Mouse (Mus musculus): ENCODE results near the gene Fxyd3. TPM values are rescaled to one million over a fixed set of nuclear protein-coding genes. Genes with fewer than 3 reads are reported as not detected.

The Fxyd3 gene
- polyA plus RNA-seq, 1 experiment = 1.9 TPM

DNA sequence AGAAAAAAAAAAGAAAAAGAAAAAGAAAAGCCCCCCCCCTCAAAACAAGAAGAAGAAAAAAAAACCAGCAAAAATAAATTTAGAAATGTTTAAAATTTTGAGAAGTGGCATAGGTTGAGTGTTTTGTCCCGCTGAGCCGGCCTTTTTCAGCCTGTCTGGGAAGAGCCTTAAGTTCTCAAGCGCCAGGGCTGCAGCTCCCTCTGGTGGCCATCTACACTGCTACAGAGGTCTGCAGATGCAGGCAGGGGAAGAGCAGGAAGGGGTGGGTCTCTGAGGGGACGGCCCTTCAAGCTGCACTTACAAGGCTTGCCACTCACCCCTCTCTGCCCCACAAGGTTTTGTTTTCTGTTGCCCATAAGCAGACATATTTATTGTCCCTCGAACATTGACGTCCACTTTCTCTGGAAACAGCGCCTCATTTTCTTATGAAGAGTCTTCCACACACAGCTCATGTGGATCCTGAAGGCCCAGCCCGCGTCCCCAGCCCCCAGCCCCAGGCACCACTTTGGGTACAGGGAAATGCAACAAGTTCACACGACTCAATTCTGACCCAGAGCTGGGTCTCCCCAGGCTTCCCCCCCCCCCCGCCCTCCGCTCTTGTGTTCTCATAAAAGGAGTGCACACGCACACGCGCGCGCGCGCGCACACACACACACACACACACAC, 21.2 kb upstream of the Fxyd3 start:
- no peaks in the 10 kb centered on the region for H3K9me3 ChIP-seq (replicated peaks; ENCODE audit: control insufficient read depth, insufficient read depth, low read length, poor library complexity, severe bottlenecking)
- H3K4me1 ChIP-seq (ENCODE audit: control insufficient read depth, insufficient read depth, low read length) = no peaks in the 10 kb centered on the region
- TF ChIP-seq CTCF (IDR thresholded peaks at IDR 0.05; ENCODE audit: low read depth, low read length) (peak; percentile 97), POLR2A (IDR thresholded peaks at IDR 0.05; ENCODE audit: insufficient read depth, low read length) (no peak), EP300 (IDR thresholded peaks at IDR 0.05; ENCODE audit: insufficient read depth, low read depth, low read length) (0 out of 2 replicates have a peak, but pooled peaks have one; percentile 30)
- H3K27ac ChIP-seq (ENCODE audit: insufficient read depth, low read length) = no peak overlapping the region
- peak overlapping the region; percentile 31 for H3K9ac ChIP-seq (ENCODE audit: low read depth, poor library complexity, severe bottlenecking)
- peak overlapping the region; percentile 51 for H3K4me3 ChIP-seq (ENCODE audit: low read depth, low read length)
- H3K27me3 ChIP-seq (ENCODE audit: control insufficient read depth, insufficient read depth, low read length, poor library complexity, severe bottlenecking) = no peaks in the 10 kb centered on the region
- H3K36me3 ChIP-seq (ENCODE audit: control insufficient read depth, insufficient read depth, low read length, poor library complexity, severe bottlenecking) = no peaks in the 10 kb centered on the region

DNA sequence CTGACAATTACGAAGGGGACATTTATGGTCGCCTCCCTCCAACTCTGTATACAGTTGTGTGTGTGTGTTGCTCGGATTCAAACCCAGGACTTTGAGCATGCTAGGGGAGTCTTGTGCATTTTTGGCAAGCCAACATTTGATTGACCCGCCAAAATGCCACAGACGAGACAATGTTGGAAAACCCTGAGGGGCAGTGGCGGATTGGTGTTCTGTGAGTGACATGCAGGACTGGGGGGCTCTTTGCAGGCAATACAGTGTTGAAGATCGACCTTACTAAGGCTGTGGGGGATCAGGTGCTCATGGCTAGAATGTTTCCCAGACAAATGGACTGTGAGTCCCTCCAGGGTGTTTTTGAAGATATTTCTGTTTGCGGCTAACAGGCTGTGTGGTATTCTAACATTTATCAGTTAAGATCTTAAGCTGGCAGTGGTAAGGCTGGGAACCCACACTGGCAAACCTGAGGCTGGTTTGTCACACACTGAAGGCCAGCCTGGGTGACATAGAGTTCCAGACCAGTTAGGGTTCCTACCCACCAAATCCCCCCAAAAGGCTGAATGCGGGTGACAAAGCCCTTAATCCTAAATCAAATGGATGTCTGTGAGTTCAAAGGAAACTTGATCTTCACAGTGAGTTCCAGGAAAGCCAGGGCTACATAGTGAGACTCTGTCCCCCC, 20.5 kb upstream of the Fxyd3 start:
- no peaks in the 10 kb centered on the region for H3K9me3 ChIP-seq (replicated peaks; ENCODE audit: control insufficient read depth, insufficient read depth, low read length, poor library complexity, severe bottlenecking)
- H3K36me3 ChIP-seq (ENCODE audit: control insufficient read depth, insufficient read depth, low read length, poor library complexity, severe bottlenecking) = no peaks in the 10 kb centered on the region
- H3K4me3 ChIP-seq (ENCODE audit: low read depth, low read length) = no peak overlapping the region

DNA sequence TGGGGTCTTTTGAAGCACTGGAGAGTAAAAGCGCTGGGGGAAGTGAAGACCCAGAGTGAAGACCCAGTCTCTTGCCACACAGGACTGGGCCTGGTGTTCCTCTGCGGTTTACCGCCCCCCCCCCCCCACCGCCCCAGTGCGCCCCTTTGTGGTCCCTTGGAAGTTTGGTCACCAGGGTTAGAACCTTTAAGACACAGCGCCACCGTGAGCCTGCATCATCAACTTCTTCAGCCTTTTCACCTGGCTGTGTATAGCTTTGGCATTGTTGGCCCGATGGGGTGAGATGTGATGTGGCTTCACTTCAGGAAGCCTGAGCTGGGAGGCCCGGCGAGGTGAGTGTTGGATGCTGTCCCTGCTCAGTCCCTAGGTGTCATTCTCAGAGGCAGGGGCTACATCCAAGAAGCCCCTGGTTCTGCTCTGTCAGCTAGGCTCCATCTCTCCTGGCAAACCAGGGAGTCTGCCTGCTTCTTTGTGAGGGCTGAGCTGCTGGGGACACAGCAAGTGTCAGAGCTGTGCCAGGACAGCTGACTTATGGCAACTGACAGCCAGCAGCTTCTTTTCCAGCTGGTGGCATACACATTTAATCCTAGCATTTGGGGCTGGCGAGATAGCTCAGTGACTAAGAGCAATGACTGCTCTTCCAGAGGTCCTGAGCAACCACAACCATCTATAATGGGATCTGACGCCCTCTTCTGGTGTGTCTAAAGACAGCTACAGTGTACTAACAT, 18.4 kb upstream of the Fxyd3 start:
- H3K27ac ChIP-seq (ENCODE audit: insufficient read depth, low read length) = no peak overlapping the region
- no peaks in the 10 kb centered on the region for H3K4me1 ChIP-seq (ENCODE audit: control insufficient read depth, insufficient read depth, low read length)
- TF ChIP-seq POLR2A (IDR thresholded peaks at IDR 0.05; ENCODE audit: insufficient read depth, low read length) = no peak
- peak; percentile 56 for TF ChIP-seq CTCF (IDR thresholded peaks at IDR 0.05; ENCODE audit: low read depth, low read length)
- H3K9ac ChIP-seq (ENCODE audit: low read depth, poor library complexity, severe bottlenecking) = no peak overlapping the region
- H3K27me3 ChIP-seq (ENCODE audit: control insufficient read depth, insufficient read depth, low read length, poor library complexity, severe bottlenecking) = no peaks in the 10 kb centered on the region
- H3K9me3 ChIP-seq (replicated peaks; ENCODE audit: control insufficient read depth, insufficient read depth, low read length, poor library complexity, severe bottlenecking) = no peaks in the 10 kb centered on the region
- no peaks in the 10 kb centered on the region for H3K36me3 ChIP-seq (ENCODE audit: control insufficient read depth, insufficient read depth, low read length, poor library complexity, severe bottlenecking)
- no peak overlapping the region for H3K4me3 ChIP-seq (ENCODE audit: low read depth, low read length)

More for the DNA sequence above, 20.5 kb upstream of the Fxyd3 start:
- Histone ChIP-seq H3K9ac (ENCODE audit: low read depth, poor library complexity, severe bottlenecking) (no peak overlapping the region), H3K27ac (ENCODE audit: insufficient read depth, low read length) (no peak overlapping the region), H3K4me1 (ENCODE audit: control insufficient read depth, insufficient read depth, low read length) (no peaks in the 10 kb centered on the region), H3K27me3 (ENCODE audit: control insufficient read depth, insufficient read depth, low read length, poor library complexity, severe bottlenecking) (no peaks in the 10 kb centered on the region)
- TF ChIP-seq CTCF (IDR thresholded peaks at IDR 0.05; ENCODE audit: low read depth, low read length) = no peak
- TF ChIP-seq POLR2A (IDR thresholded peaks at IDR 0.05; ENCODE audit: insufficient read depth, low read length) = no peak
- no peak for TF ChIP-seq EP300 (IDR thresholded peaks at IDR 0.05; ENCODE audit: insufficient read depth, low read depth, low read length)

DNA sequence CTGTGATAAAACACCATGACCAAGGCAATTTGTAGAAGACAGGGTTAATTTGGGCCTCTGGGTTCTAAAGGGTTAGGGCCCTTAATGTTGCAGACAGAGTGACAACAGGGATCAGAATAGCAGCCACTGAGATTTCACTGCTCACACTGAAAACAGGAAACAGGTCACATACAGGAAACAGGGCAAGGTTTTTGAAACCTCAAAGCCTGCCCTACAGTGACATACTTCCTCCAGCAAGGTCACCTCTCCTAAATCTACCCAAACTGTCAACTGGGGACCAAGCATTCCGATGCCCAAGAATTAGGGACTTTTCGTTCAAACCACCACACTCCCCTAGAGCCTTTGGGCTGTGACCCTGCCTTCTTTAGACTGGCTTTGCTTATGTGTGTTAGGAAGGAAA, 13.2 kb upstream of the Fxyd3 start:
- TF ChIP-seq POLR2A (IDR thresholded peaks at IDR 0.05; ENCODE audit: insufficient read depth, low read length) (no peak), CTCF (IDR thresholded peaks at IDR 0.05; ENCODE audit: low read depth, low read length) (no peak), EP300 (IDR thresholded peaks at IDR 0.05; ENCODE audit: insufficient read depth, low read depth, low read length) (no peak)
- H3K27ac ChIP-seq (ENCODE audit: insufficient read depth, low read length) = no peak overlapping the region
- no peaks in the 10 kb centered on the region for H3K27me3 ChIP-seq (ENCODE audit: control insufficient read depth, insufficient read depth, low read length, poor library complexity, severe bottlenecking)
- H3K36me3 ChIP-seq (ENCODE audit: control insufficient read depth, insufficient read depth, low read length, poor library complexity, severe bottlenecking) = no peaks in the 10 kb centered on the region
- H3K4me1 ChIP-seq (ENCODE audit: control insufficient read depth, insufficient read depth, low read length) = no peaks in the 10 kb centered on the region
- H3K9ac ChIP-seq (ENCODE audit: low read depth, poor library complexity, severe bottlenecking) = no peak overlapping the region
- H3K9me3 ChIP-seq (replicated peaks; ENCODE audit: control insufficient read depth, insufficient read depth, low read length, poor library complexity, severe bottlenecking) = 0 out of 2 replicates have a peak, but pooled peaks cover 3% of the 10 kb centered on the region
- no peak overlapping the region for H3K4me3 ChIP-seq (ENCODE audit: low read depth, low read length)

DNA sequence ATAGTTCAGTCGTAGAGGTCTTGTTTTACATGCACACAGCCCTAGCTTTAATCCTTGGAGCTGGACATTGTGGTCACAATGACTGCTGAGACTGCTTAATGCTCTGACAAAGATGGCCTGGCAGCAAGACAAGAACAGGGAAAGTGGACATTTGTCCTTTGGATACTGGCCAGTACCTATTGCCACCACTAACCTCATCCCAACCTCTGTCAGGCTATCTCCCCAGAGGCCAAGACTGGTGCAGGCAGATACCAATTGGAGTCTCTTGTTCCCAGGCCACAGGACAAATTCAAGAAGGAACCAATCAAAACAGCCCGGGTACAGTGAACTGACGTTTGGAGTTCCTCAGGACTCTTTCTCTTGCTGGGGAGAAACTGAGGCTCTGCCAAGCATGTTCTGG, 11.7 kb upstream of the Fxyd3 start:
- Histone ChIP-seq H3K27ac (ENCODE audit: insufficient read depth, low read length) (no peak overlapping the region), H3K9me3 (replicated peaks; ENCODE audit: control insufficient read depth, insufficient read depth, low read length, poor library complexity, severe bottlenecking) (0 out of 2 replicates have a peak, but pooled peaks cover 3% of the 10 kb centered on the region), H3K9ac (ENCODE audit: low read depth, poor library complexity, severe bottlenecking) (no peak overlapping the region), H3K36me3 (ENCODE audit: control insufficient read depth, insufficient read depth, low read length, poor library complexity, severe bottlenecking) (no peaks in the 10 kb centered on the region), H3K4me1 (ENCODE audit: control insufficient read depth, insufficient read depth, low read length) (no peaks in the 10 kb centered on the region), H3K4me3 (ENCODE audit: low read depth, low read length) (no peak overlapping the region), H3K27me3 (ENCODE audit: control insufficient read depth, insufficient read depth, low read length, poor library complexity, severe bottlenecking) (no peaks in the 10 kb centered on the region)
- TF ChIP-seq CTCF (IDR thresholded peaks at IDR 0.05; ENCODE audit: low read depth, low read length) (no peak), EP300 (IDR thresholded peaks at IDR 0.05; ENCODE audit: insufficient read depth, low read depth, low read length) (no peak), POLR2A (IDR thresholded peaks at IDR 0.05; ENCODE audit: insufficient read depth, low read length) (no peak)

Measured in ES-Bruce4 (cell line).